Mouse (Mus musculus) embryonic facial prominence, embryonic 11.5 days (tissue): ENCODE measurements around the gene Traip. TPM values are rescaled to one million over a fixed set of nuclear protein-coding genes. Genes with fewer than 3 reads are reported as not detected.
A peak's percentile ranks its signal among the peaks of the same experiment; 100 is the strongest.
"Not testable (repeated sequence)": the region's sequence is repeated elsewhere in the genome, so short reads cannot be mapped to it uniquely, and the experiment has no call there.

Experiments used
- ATAC-seq: fragments of 200-750 bp; cut with Nextera tagmentation; replicated peaks from 2 replicates; pipeline ENCODE4 v1.8.0; 2017; ENCODE audit warnings: low read depth; ENCODE audit not compliant: insufficient number of reproducible peaks, low FRiP score, low TSS enrichment
- DNase-seq: peaks from one replicate; pipeline ENCODE4 v3.0.0-alpha.2; 2015; ENCODE audit warnings: low spot score
- H3K27ac ChIP-seq: fragments of 300-500 bp; sonication (generic); replicated peaks from 2 replicates; pipeline ENCODE4 v1.5.1; 2014; ENCODE audit warnings: mild to moderate bottlenecking, low read depth, low read length, control low read depth
- H3K27me3 ChIP-seq: fragments of 300-500 bp; sonication (generic); 2 replicates; pipeline ENCODE4 v1.6.1; 2014; ENCODE audit warnings: mild to moderate bottlenecking, low read length, moderate library complexity, mixed read lengths; ENCODE audit not compliant: control insufficient read depth, insufficient read depth
- H3K36me3 ChIP-seq: fragments of 300-500 bp; sonication (generic); replicated peaks from 2 replicates; pipeline ENCODE4 v1.6.1; 2014; ENCODE audit warnings: low read depth, mild to moderate bottlenecking, low read length, moderate library complexity, mixed read lengths; ENCODE audit not compliant: control insufficient read depth, insufficient read depth
- H3K4me1 ChIP-seq: fragments of 300-500 bp; sonication (generic); 2 replicates; pipeline ENCODE4 v1.6.1; 2014; ENCODE audit warnings: low read length, mixed read lengths; ENCODE audit not compliant: control insufficient read depth, insufficient read depth
- H3K4me2 ChIP-seq: fragments of 300-500 bp; sonication (generic); 2 replicates; pipeline ENCODE4 v1.6.1; 2014; ENCODE audit warnings: low read depth, mild to moderate bottlenecking, control low read depth, low read length, moderate library complexity
- H3K4me3 ChIP-seq: fragments of 300-500 bp; sonication (generic); 2 replicates; pipeline ENCODE4 v1.5.1; 2014; ENCODE audit warnings: low read depth, low read length, control low read depth
- H3K9ac ChIP-seq: fragments of 300-500 bp; sonication (generic); replicated peaks from 2 replicates; pipeline ENCODE4 v1.6.1; 2014; ENCODE audit warnings: mild to moderate bottlenecking, control low read depth, low read length
- H3K9me3 ChIP-seq: fragments of 300-500 bp; sonication (generic); replicated peaks from 2 replicates; pipeline ENCODE4 v1.6.1; 2016; ENCODE audit warnings: mild to moderate bottlenecking, low read length, inconsistent platforms, mixed read lengths; ENCODE audit not compliant: control insufficient read depth
- WGBS: fragments of 180-500 bp; shearing (Covaris S2); extraction: QIAGEN DNeasy Blood & Tissue Kit; methylation state at CpG from one replicate; pipeline ENCODE4 v1.1.7; 2014; 5-methylcytosine and 5-hydroxymethylcytosine counted together
- polyA plus RNA-seq: library from polyadenylated mRNA; unstranded; fragments of >200 nt; fragmentation: Nextera tagmentation; extraction: Ambion mirVana; gene quantifications from 2 replicates; pipeline ENCODE4 v1.2.1, GENCODE M21; 2014

The Traip gene
- polyA plus RNA-seq, 1 experiment from 2014 or later: 34.2 TPM

- peak within 1 kb of the TSS; percentile 94 for H3K9ac ChIP-seq
- peak within 1 kb of the TSS; percentile 88 for H3K4me3 ChIP-seq
- H3K4me2 ChIP-seq: peak within 1 kb of the TSS; percentile 74
- peak; percentile 99 for ATAC-seq
- H3K27me3 ChIP-seq: no peaks in the 10 kb centered on the region
- no peaks in the 10 kb centered on the region for H3K9me3 ChIP-seq
- peak; percentile 100 for DNase-seq
- H3K4me1 ChIP-seq: no peaks in the 10 kb centered on the region
- H3K36me3 ChIP-seq: no peaks in the 10 kb centered on the region
- H3K27ac ChIP-seq: peak within 1 kb of the TSS; percentile 65
- WGBS: under 1% methylated on average over 51 of the region's 51 CpGs
These were observed 52.2 kb downstream of the Traip start, which contains the start of gene Ip6k1 for GRCm38 (mm10) chr9:108001922-108002770. Ip6k1 (plus strand) TSS chr9:108002501.

- no peaks in the 10 kb centered on the region for H3K9me3 ChIP-seq
- peak overlapping the region; percentile 88 for H3K4me3 ChIP-seq
- ATAC-seq (no peak; the same call in 1 of the 2 replicates), DNase-seq (no peak)
- peak overlapping the region; percentile 94 for H3K9ac ChIP-seq
- peak overlapping the region; percentile 54 for H3K4me2 ChIP-seq
- WGBS: under 1% methylated on average over 50 of the region's 50 CpGs
- no peaks in the 10 kb centered on the region for H3K27me3 ChIP-seq
- H3K36me3 ChIP-seq: no peaks in the 10 kb centered on the region
- no peaks in the 10 kb centered on the region for H3K4me1 ChIP-seq
- H3K27ac ChIP-seq: peak overlapping the region; percentile 65
These were observed 53.0 kb downstream of the Traip start for GRCm38 (mm10) chr9:108002778-108003530.

- peak; percentile 19 for DNase-seq
- no peak overlapping the region for H3K27ac ChIP-seq
- H3K9ac ChIP-seq: peak overlapping the region; percentile 94
- WGBS: 18% methylated on average over 8 of the region's 8 CpGs
- no peaks in the 10 kb centered on the region for H3K27me3 ChIP-seq
- H3K4me1 ChIP-seq: no peaks in the 10 kb centered on the region
- no peak for ATAC-seq
- peak overlapping the region; percentile 54 for H3K4me2 ChIP-seq
- peak overlapping the region; percentile 88 for H3K4me3 ChIP-seq
- H3K9me3 ChIP-seq: no peaks in the 10 kb centered on the region
- H3K36me3 ChIP-seq: no peaks in the 10 kb centered on the region
These were observed 53.6 kb downstream of the Traip start for GRCm38 (mm10) chr9:108003531-108003890.

GRCm38 (mm10) chr9:108008041-108008440 lies 58.1 kb downstream of the Traip start:
- H3K4me3 ChIP-seq: no peak overlapping the region
- H3K36me3 ChIP-seq: no peaks in the 10 kb centered on the region
- no peak overlapping the region for H3K9ac ChIP-seq
- no peak overlapping the region for H3K4me2 ChIP-seq
- H3K4me1 ChIP-seq: no peaks in the 10 kb centered on the region
- ATAC-seq: no peak
- H3K9me3 ChIP-seq: no peaks in the 10 kb centered on the region
- no peak overlapping the region for H3K27ac ChIP-seq
- H3K27me3 ChIP-seq: no peaks in the 10 kb centered on the region
- 92% methylated on average over 5 of the region's 5 CpGs for WGBS
- DNase-seq: no peak

- Histone ChIP-seq H3K27me3 (no peaks in the 10 kb centered on the region), H3K9ac (no peak overlapping the region), H3K27ac (no peak overlapping the region), H3K4me2 (no peak overlapping the region), H3K4me3 (no peak overlapping the region), H3K36me3 (no peaks in the 10 kb centered on the region), H3K9me3 (no peaks in the 10 kb centered on the region), H3K4me1 (no peaks in the 10 kb centered on the region)
- no peak for DNase-seq
- ATAC-seq: no peak
These were observed 60.4 kb downstream of the Traip start for GRCm38 (mm10) chr9:108010385-108010784.

GRCm38 (mm10) chr9:108013577-108013976 lies 63.6 kb downstream of the Traip start:
- H3K4me2 ChIP-seq, H3K36me3 ChIP-seq, H3K27me3 ChIP-seq, DNase-seq, H3K4me3 ChIP-seq, H3K27ac ChIP-seq, H3K9me3 ChIP-seq, ATAC-seq, H3K4me1 ChIP-seq, H3K9ac ChIP-seq: not testable (repeated sequence)
- WGBS: 93% methylated on average over 2 of the region's 2 CpGs

- no peak for ATAC-seq
- no peaks in the 10 kb centered on the region for H3K36me3 ChIP-seq
These were observed 67.2 kb downstream of the Traip start for GRCm38 (mm10) chr9:108017127-108017526.

GRCm38 (mm10) chr9:108020741-108021140 lies 70.8 kb downstream of the Traip start:
- H3K4me1 ChIP-seq: no peaks in the 10 kb centered on the region
- no peak overlapping the region for H3K27ac ChIP-seq
- H3K9me3 ChIP-seq: no peaks in the 10 kb centered on the region
- no peak overlapping the region for H3K4me3 ChIP-seq
- ATAC-seq: no peak
- H3K27me3 ChIP-seq: no peaks in the 10 kb centered on the region
- H3K4me2 ChIP-seq: no peak overlapping the region
- 93% methylated on average over 1 of the region's 1 CpGs for WGBS
- peaks cover 7% of the 10 kb centered on the region for H3K36me3 ChIP-seq
- no peak overlapping the region for H3K9ac ChIP-seq
- DNase-seq: no peak

More at GRCm38 (mm10) chr9:108017127-108017526, 67.2 kb downstream of the Traip start:
- H3K27ac ChIP-seq: no peak overlapping the region
- H3K4me2 ChIP-seq: no peak overlapping the region
- no peak for DNase-seq
- no peaks in the 10 kb centered on the region for H3K4me1 ChIP-seq
- H3K9ac ChIP-seq: no peak overlapping the region
- H3K4me3 ChIP-seq: no peak overlapping the region
- H3K9me3 ChIP-seq: no peaks in the 10 kb centered on the region
- H3K27me3 ChIP-seq: no peaks in the 10 kb centered on the region
- WGBS: 84% methylated on average over 3 of the region's 3 CpGs
